Mouse (Mus musculus): Measurements from ENCODE around the gene Prss54.

DNA sequence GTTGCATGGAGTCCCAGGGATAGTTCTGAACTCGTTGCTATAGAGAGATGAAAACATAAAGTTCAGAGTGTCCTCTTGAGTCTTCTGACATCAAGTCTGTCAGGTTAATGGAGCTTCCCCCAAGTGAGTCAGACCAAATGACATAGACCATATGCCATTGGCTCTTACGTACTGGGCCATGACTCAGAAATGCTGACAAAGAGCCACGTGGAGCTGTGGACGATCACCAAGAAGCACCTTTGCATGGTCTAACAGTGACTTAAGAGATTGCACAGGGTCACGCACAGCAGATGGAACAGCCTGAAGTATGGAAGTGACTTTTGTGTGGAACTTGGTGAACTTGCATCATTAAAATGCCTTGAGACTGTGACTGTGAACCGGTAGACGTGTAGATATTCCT is 40.2 kb upstream of the Prss54 start:
- TF ChIP-seq CTCF (IDR thresholded peaks at IDR 0.05) (no peak), EP300 (IDR thresholded peaks at IDR 0.05) (no peak)
